Mouse (Mus musculus) layer of hippocampus, adult 9-10 months (tissue): ENCODE measurements around the gene Bbs9.

Source experiments
- DNase-seq: peaks from one replicate; pipeline ENCODE4 v3.0.0; 2022; ENCODE audit warnings: low spot score

Gene Bbs9

DNA sequence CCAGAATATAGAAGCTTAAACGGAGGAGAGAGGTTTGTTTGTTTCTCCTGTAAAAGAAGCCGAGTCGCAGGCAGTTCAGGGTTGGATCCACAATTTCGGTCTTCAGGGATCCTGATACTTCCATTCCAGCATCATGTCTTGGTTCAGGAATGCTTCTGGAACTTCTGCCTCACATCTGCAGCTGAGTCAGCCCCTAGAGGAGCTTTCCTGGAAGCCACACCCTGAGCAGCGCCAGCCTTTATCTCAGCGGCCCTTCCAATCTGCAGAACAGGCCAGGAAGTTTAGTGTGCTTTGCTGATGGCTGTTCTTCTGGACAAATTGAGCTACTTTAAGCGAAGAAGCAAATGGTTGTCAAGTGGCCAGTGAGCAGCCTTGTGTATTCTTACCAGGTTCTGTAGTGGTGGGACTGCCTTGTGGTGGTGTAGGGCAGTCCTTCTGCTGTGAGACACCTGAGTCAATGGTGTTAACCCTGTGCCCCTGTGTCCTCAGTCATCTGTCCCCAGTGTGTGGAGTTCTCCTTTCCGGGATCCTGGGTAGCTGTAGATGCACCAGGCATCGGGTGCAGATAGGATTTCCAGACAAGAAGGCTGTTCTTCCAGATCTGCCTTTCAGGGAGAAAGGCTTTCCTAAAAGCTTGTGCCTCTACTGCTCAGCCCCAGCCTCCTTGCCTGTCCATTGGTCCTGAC, 157.4 kb downstream of the Bbs9 start:
- DNase-seq: no peak

GRCm38 (mm10) chr9:22638502-22638901, 163.0 kb downstream of the Bbs9 start:
- no peak for DNase-seq

DNA sequence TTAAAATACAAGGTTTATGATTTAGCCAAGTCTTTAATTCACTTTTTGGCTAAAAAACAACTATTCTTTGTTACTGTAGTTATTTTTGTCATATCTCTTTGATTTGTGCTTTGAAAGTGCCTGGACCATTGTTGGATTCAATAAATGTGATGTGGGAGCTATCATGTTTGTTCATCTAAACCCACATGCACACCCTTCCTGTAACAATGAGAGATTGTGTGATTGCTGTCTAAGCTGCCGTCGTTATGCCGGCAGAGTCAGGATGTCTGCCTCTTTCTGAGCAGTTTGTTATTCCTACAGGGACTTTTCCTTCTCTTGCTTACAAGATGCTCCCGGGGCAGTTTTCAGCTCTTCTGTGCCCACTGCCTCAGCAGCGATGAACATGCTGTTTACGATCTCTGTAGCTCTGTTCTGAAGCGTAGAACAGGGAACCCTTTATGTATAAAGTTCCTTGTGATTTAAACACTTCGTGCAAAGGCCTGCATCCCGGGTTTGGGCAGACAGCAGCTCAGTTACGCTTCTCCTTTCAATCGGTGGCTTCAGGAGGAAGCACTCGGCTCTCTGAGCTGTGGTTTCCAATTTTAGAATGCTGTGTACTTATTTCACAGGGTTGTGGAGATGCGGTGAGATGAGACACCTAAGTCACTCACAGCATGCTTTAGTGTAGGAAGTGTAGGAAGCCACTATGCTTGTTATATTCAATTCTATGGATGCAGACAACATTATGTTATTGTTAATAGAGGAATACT, 165.3 kb downstream of the Bbs9 start:
- DNase-seq: no peak

- DNase-seq: no peak
Measured at GRCm38 (mm10) chr9:22645844-22646390, 170.4 kb downstream of the Bbs9 start.

GRCm38 (mm10) chr9:22646461-22646860, 170.9 kb downstream of the Bbs9 start:
- DNase-seq: no peak

GRCm38 (mm10) chr9:22648163-22648562, 172.6 kb downstream of the Bbs9 start:
- DNase-seq: no peak

DNA sequence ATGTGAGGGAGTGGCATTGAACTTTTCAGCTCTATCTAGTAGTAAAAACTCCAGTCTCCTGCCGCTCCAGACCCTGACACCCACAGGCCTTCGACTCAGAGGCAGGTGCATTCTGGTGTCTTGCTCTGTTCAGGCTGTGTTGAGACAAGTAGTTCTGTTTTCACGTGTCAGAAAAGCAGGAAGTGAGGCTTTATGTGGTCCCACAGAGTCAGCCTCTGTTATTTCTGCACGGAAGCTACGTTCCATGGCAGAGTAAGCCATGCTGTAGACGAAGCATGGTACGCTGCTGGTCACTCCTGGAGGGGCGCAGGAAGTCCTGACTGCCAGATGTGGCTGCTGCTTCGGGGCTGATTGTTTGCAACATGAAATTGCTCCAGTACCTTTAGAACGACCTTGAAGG, 174.1 kb downstream of the Bbs9 start:
- DNase-seq: no peak

DNA sequence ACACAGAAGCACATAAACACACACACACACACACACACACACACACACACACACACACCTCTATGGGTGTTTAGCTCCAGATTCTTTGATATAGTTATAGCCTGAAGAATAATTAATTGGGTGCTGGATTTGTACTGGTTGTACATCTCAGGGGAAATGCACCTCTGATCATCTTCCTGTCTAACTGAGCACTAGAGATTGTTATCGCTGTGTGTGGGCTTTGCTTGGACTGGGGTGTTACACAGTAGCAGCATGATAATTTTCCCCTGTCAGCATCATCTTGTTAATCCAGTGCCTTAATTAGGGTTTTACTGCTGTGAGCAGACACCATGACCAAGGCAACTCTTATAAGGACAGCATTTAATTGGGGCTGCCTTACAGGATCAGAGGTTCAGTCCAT, 175.3 kb downstream of the Bbs9 start:
- DNase-seq: no peak

GRCm38 (mm10) chr9:22651619-22652018, 176.1 kb downstream of the Bbs9 start:
- no peak for DNase-seq

- DNase-seq: no peak
Measured at GRCm38 (mm10) chr9:22654726-22655393, 179.3 kb downstream of the Bbs9 start.

GRCm38 (mm10) chr9:22657216-22657615, 181.7 kb downstream of the Bbs9 start:
- DNase-seq: no peak

- no peak for DNase-seq
Measured at GRCm38 (mm10) chr9:22665155-22665554, 189.6 kb downstream of the Bbs9 start.

- no peak for DNase-seq
Measured at GRCm38 (mm10) chr9:22672937-22673336, 197.4 kb downstream of the Bbs9 start.

DNA sequence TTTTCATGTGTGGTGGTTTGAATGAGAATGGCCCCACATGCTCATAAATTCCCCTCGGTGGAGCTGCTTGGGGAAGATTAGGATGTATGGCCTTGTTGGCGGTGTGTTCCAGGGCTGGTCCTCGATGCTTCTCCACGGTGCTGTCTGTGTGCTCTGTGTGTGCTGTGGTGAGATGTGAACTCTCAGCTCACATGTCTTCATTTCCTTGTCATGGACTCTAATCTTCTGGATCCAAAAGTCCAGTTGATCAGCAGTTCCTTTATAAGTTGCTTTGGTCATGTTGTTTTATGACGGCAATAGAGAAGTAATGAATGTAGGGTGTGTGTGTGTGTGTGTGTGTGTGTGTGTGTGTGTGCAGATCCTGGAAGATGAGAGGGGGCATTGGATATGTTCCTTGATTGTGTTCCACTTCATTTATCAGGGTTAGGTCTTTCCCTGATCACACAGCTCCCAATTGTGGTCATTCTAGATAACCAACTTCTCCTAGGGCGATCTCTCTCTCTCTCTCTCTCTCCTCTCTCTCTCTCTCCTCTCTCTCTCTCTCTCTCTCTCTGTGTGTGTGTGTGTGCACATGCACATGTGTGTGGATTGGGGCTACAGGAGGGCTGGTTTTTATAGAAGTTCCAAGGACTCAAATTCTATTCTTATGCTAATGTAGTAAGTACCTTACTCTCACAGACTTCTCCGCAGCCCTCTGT, 201.8 kb downstream of the Bbs9 start:
- no peak for DNase-seq

DNA sequence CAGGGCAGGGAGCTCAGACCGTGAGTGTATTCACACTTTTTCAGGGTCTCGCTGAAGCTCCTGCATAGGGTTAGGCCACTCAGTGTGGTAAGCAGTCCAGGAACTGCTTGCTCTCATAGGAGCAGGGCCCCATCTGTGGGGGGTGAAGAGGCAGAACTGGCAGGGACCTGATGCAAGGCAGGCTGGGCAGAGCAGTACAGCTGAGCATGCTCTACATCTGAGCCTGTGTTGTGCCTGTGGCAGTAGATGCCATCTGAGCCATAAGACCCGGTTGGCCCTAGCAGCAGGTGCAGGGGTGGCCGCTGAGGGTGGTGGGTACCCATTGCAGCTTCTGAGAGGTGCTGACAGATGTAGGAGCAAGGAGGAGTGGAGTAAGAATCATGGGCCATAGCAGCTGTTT, 202.5 kb downstream of the Bbs9 start:
- DNase-seq: no peak

DNA sequence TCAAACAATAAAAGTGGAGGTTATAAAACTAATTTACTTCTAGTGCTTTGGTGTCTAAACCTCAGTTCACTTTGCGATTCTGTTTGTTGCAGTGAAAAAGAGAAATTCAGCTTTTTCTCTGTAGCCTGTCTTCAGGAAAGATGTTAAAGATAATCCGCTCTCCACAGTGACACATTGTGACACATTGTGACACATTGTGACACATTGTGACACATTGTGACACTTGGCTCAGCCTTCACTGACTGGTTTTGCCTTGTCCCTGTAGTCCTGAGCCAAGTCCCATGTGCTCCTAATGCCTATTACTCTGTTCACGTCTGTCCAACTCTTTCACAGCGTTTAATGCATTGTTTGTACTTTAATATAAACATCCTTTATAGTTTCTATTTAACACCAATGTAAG, 203.0 kb downstream of the Bbs9 start:
- no peak for DNase-seq

- DNase-seq: no peak
Measured at GRCm38 (mm10) chr9:22679485-22679884, 204.0 kb downstream of the Bbs9 start.

DNA sequence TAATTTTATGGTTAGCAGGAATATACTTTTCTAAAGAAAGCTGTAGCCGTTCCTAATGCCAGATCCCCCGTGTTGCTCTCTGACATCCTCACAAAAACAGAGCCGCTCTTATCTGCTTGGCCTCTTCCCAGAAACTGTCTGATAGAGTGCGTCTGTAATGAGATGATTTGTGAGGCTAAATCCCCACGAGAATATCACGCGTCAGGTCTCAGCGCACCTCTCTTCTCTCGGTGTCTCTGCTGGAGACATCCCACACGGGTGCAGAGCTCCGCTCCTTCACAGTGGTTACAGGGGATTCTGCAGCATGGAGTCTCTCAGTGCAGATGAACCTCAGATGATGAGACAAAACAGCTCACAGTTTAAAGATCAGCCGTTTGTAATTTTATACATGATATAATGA, 204.5 kb downstream of the Bbs9 start:
- no peak for DNase-seq

- DNase-seq: no peak
Measured at GRCm38 (mm10) chr9:22680484-22680883, 205.0 kb downstream of the Bbs9 start.

- peak; percentile 20 for DNase-seq
Measured at GRCm38 (mm10) chr9:22683786-22684185, 208.3 kb downstream of the Bbs9 start.

- DNase-seq: no peak
Measured at GRCm38 (mm10) chr9:22686765-22687472, 211.4 kb downstream of the Bbs9 start.

- no peak for DNase-seq
Measured at GRCm38 (mm10) chr9:22690234-22690633, 214.7 kb downstream of the Bbs9 start.
